Mouse (Mus musculus): Measurements from ENCODE around the gene Efemp2. TPM values are rescaled to one million over a fixed set of nuclear protein-coding genes. Genes with fewer than 3 reads are reported as not detected.

Gene Efemp2
- polyA plus RNA-seq, 1 experiment: 229 TPM

DNA sequence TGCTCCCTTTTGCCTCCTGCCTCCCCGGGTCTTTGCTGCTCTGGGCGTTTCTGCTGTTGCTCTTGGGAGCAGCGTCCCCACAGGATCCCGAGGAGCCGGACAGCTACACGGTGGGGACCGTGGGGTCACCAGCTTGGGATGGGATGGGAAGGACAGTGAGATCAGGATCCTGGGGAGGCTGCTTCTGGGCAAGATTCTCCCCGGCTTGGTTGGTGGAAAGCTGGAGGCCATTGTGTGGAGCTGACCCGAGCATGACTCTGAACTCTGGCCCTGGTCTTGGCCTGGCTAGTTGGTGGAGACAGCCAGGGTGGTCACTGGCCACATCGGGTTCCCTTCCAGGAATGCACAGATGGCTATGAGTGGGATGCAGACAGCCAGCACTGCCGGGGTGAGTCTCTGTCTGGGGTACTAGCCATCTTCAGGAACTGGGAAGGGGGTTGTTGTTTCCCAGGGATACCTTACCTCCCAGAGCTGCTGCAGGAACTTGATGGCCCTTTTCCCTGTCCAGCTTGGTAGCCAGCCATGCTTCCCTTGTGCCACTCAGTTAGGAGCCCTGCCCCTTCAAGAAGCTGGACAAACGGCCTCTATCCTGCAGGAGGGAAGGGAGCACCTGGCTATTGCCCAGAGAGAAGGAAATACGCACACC lies 1.4 kb downstream of the Efemp2 start:
- WGBS: 68% methylated on average over 13 of the region's 13 CpGs
- TF ChIP-seq POLR2A (IDR thresholded peaks at IDR 0.05; ENCODE audit: borderline replicate concordance, control insufficient read depth, low read depth, low read length) (no peak), CTCF (IDR thresholded peaks at IDR 0.05; ENCODE audit: control insufficient read depth, insufficient read depth, low read length) (no peak)
- no peak overlapping the region for H3K4me3 ChIP-seq (replicated peaks; ENCODE audit: control insufficient read depth, low read depth, low read length)
- H3K4me1 ChIP-seq (ENCODE audit: control insufficient read depth, insufficient read depth, low read length): no peaks in the 10 kb centered on the region
- no peak overlapping the region for H3K27ac ChIP-seq (ENCODE audit: control insufficient read depth, insufficient read depth, low read depth, low read length, poor library complexity)

DNA sequence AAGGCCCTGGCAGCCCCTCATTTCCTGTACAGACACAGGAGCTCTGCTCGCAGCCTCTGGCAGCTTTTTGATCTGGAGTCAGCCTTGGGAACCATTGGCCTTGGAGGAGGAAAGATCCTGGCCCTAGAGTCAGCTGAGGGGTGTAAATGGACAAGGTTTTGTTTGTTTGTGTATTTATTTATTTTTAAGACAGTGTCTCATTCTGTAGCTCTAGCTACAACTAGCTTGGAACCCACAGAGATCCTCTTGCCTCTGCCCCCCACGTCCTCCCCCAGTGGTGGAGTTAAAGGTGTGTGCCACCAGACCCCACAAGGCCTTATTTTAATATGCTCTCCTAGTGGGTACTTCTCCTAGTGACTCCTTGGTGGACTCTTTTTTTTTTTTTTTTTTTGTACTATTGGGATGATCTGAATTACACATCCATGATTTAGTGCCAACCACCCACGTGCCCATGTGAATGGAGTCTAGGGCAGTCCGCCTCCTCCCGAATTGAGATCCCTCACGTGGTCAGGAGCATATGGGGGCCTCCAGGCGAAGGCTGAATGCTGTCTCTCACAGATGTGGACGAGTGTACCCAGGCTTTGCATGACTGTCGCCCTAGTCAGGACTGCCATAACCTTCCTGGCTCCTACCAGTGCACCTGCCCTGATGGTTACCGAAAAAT lies 3.4 kb downstream of the Efemp2 start:
- 80% methylated on average over 10 of the region's 10 CpGs for WGBS
- Histone ChIP-seq H3K27ac (ENCODE audit: control insufficient read depth, insufficient read depth, low read depth, low read length, poor library complexity) (no peak overlapping the region), H3K4me1 (ENCODE audit: control insufficient read depth, insufficient read depth, low read length) (no peaks in the 10 kb centered on the region), H3K4me3 (replicated peaks; ENCODE audit: control insufficient read depth, low read depth, low read length) (no peak overlapping the region)
- TF ChIP-seq POLR2A (IDR thresholded peaks at IDR 0.05; ENCODE audit: borderline replicate concordance, control insufficient read depth, low read depth, low read length) (no peak), CTCF (IDR thresholded peaks at IDR 0.05; ENCODE audit: control insufficient read depth, insufficient read depth, low read length) (no peak)

DNA sequence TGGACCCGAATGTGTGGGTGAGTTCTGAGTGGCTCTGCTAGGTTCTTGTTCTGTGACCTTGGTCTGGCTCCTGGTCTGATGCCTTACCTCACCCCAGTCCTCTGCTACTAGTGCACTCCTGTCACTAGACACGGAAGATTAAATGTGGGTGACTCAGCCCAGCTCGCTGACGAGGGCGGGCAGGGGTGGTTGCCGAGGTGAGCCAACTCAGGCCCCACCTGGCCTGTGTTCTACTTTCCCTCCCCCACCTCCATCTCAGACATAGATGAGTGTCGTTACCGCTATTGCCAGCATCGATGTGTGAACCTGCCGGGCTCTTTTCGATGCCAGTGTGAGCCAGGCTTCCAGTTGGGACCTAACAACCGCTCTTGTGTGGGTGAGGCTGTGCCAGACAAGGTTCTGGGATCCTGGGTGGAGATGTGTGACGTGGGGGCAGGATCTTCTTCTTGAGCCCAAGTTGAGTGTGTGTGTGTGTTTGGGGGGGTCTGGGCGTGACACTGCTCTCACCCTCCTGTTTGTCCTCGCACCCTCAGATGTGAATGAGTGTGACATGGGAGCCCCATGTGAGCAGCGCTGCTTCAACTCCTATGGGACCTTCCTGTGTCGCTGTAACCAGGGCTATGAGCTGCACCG lies 4.0 kb downstream of the Efemp2 start:
- TF ChIP-seq CTCF (IDR thresholded peaks at IDR 0.05; ENCODE audit: control insufficient read depth, insufficient read depth, low read length) (no peak), POLR2A (IDR thresholded peaks at IDR 0.05; ENCODE audit: borderline replicate concordance, control insufficient read depth, low read depth, low read length) (no peak)
- Histone ChIP-seq H3K4me1 (ENCODE audit: control insufficient read depth, insufficient read depth, low read length) (no peaks in the 10 kb centered on the region), H3K27ac (ENCODE audit: control insufficient read depth, insufficient read depth, low read depth, low read length, poor library complexity) (no peak overlapping the region), H3K4me3 (replicated peaks; ENCODE audit: control insufficient read depth, low read depth, low read length) (no peak overlapping the region)
- 82% methylated on average over 18 of the region's 18 CpGs for WGBS

DNA sequence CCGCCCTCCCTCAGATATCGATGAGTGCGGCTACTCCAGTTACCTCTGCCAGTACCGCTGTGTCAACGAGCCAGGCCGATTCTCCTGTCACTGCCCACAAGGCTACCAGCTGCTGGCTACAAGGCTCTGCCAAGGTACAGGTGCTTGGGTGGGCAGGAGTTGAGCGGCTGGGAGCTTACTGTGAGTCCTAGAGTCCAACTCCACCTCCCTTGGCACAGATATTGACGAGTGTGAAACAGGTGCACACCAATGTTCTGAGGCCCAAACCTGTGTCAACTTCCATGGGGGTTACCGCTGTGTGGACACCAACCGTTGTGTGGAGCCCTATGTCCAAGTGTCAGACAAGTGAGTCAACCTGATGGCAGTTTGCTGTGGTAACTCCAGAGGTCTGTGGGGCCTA lies 6.3 kb downstream of the Efemp2 start:
- no peak for TF ChIP-seq CTCF (IDR thresholded peaks at IDR 0.05; ENCODE audit: control insufficient read depth, insufficient read depth, low read length)
- TF ChIP-seq POLR2A (IDR thresholded peaks at IDR 0.05; ENCODE audit: borderline replicate concordance, control insufficient read depth, low read depth, low read length): no peak
- no peak overlapping the region for H3K4me3 ChIP-seq (replicated peaks; ENCODE audit: control insufficient read depth, low read depth, low read length)
- no peak overlapping the region for H3K27ac ChIP-seq (ENCODE audit: control insufficient read depth, insufficient read depth, low read depth, low read length, poor library complexity)
- WGBS: 84% methylated on average over 10 of the region's 10 CpGs
- no peaks in the 10 kb centered on the region for H3K4me1 ChIP-seq (ENCODE audit: control insufficient read depth, insufficient read depth, low read length)

DNA sequence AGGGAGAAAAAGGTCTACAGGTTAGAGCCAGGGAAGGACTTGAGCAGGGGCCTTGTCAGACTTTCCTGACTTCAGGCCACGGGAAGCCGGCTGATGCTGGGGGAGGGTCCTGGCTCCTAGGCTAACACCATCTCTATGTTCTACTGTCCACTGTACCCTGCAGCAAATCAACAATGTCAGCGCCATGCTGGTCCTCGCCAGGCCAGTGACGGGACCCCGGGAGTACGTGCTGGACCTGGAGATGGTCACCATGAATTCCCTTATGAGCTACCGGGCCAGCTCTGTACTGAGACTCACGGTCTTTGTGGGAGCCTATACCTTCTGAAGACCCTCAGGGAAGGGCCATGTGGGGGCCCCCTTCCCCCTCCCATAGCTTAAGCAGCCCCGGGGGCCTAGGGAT lies 7.6 kb downstream of the Efemp2 start:
- no peak for TF ChIP-seq CTCF (IDR thresholded peaks at IDR 0.05; ENCODE audit: control insufficient read depth, insufficient read depth, low read length)
- no peak for TF ChIP-seq POLR2A (IDR thresholded peaks at IDR 0.05; ENCODE audit: borderline replicate concordance, control insufficient read depth, low read depth, low read length)
- Histone ChIP-seq H3K27ac (ENCODE audit: control insufficient read depth, insufficient read depth, low read depth, low read length, poor library complexity) (no peak overlapping the region), H3K4me3 (replicated peaks; ENCODE audit: control insufficient read depth, low read depth, low read length) (no peak overlapping the region), H3K4me1 (ENCODE audit: control insufficient read depth, insufficient read depth, low read length) (no peaks in the 10 kb centered on the region)
- 80% methylated on average over 10 of the region's 10 CpGs for WGBS

DNA sequence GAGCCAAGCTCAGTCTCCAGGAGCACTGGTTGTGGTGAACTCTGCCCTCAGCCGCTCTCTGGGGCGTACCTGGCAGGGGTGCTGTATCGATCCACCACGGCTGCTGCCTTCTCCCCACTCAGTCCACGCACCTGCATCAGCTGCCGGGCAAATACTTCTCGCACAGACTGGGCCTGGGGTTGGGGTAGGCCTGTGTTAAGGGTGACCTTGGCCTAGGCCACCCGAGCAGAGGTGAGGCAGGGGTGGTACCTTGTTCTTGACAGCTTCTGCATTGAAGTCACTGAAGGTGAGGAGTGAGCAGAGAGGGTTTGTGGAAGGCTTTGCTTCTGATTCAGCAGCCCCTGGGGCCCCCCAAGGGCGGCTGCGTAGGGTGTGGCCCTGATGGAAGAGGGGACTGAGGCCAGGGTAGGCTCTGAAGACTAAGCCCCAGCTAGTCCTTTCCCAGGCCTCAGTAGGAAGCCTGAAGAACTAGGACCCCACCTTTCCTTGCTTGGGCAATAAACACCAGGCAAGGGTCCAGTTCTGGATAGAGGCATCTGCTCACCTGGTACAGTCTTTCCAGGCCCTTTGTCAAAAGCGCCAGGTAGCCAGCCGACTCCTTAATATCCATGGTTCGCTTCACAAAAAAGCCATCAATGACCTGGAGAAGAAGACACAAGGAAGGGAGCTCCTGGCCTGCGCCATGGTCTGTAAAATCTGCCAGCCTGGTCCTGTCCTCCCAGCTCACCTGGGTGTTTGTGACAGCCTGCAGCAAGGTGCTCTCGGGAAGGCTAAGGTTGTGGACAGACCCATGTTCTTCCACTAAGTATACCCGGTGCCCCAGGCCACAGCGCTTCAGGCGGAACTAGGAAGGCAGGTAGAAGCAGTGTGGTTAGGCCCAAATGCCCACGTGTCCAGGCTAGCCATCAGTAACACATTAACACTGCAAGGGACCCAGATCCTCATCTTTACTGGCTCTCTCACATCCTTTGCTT lies 9.9 kb downstream of the Efemp2 start:
- TF ChIP-seq POLR2A (IDR thresholded peaks at IDR 0.05; ENCODE audit: borderline replicate concordance, control insufficient read depth, low read depth, low read length): no peak
- TF ChIP-seq CTCF (IDR thresholded peaks at IDR 0.05; ENCODE audit: control insufficient read depth, insufficient read depth, low read length): no peak
- no peak overlapping the region for H3K4me3 ChIP-seq (replicated peaks; ENCODE audit: control insufficient read depth, low read depth, low read length)
- H3K4me1 ChIP-seq (ENCODE audit: control insufficient read depth, insufficient read depth, low read length): peaks cover 2% of the 10 kb centered on the region; the same call in 1 of the 2 replicates
- no peak overlapping the region for H3K27ac ChIP-seq (ENCODE audit: control insufficient read depth, insufficient read depth, low read depth, low read length, poor library complexity)
- WGBS: 90% methylated on average over 19 of the region's 19 CpGs

DNA sequence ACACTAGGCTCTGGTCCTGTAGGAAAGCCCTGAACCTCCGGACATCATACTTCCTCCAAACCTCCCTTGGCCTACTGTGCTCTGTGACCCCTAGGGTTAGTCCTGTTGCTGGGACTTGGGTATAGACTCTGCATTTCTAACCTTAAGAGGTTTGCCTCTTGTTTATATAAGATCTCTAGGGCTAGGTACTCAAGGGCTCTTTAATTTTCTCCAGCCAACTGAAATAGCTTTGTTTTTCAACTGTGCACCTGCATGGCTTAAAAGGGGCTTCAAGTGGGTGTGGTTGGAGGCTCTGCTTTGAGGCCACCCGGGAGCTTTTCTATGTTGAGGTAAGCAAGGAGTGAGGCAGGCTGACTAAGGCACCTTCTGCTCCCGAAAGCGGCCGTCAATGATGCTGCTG lies 10.7 kb downstream of the Efemp2 start:
- TF ChIP-seq POLR2A (IDR thresholded peaks at IDR 0.05; ENCODE audit: borderline replicate concordance, control insufficient read depth, low read depth, low read length) (no peak), CTCF (IDR thresholded peaks at IDR 0.05; ENCODE audit: control insufficient read depth, insufficient read depth, low read length) (no peak)
- no peak overlapping the region for H3K27ac ChIP-seq (ENCODE audit: control insufficient read depth, insufficient read depth, low read depth, low read length, poor library complexity)
- peaks cover 2% of the 10 kb centered on the region; the same call in 1 of the 2 replicates for H3K4me1 ChIP-seq (ENCODE audit: control insufficient read depth, insufficient read depth, low read length)
- WGBS: 84% methylated on average over 5 of the region's 5 CpGs
- no peak overlapping the region for H3K4me3 ChIP-seq (replicated peaks; ENCODE audit: control insufficient read depth, low read depth, low read length)
